ENCODE assay signal across 8 mouse cellular contexts in genomic region chr4:107977593-107977992, GRCm38 (mm10).
"Had no signal": no experiment of that assay in that cellular context is flagged by ENCODE, and none has a peak within 500 bp of the region (broad histone marks: within the 10 kb centered on the region; RNA-seq: fewer than 3 reads in every experiment).

No protein-coding gene starts in this region.

- DNase-seq: liver, embryonic 13.5 days; liver, postnatal 0 days; lung, adult 2 months; lung, postnatal 14 days; lung, postnatal 36 days; thymus, adult 18-20 months; thymus, postnatal 14 days; thymus, postnatal 36 days had no signal
